ENCODE assay signal across 29 mouse cellular contexts in genomic region chr19:28519296-28519695, GRCm38 (mm10).
DNase-seq lines count a peak whose midpoint lies in the region; ATAC-seq and TF ChIP-seq lines count a peak whose summit lies in the region.
"Had no signal": no experiment of that assay in that cellular context is flagged by ENCODE, and none has a peak within 500 bp of the region (broad histone marks: within the 10 kb centered on the region; RNA-seq: fewer than 3 reads in every experiment).

No protein-coding gene starts in this region.

- peak; percentile 77 for DNase-seq in embryonic facial prominence, embryonic 14.5 days (ENCODE audit: low spot score)
- no peak for DNase-seq in embryonic facial prominence, embryonic 10.5 days (ENCODE audit: low spot score)
- peak; percentile 87 for DNase-seq in kidney, adult 9 months
- no peak for DNase-seq in kidney, postnatal 0 days (ENCODE audit: low spot score)
- peak; percentile 19 for DNase-seq in testis, postnatal 10 days (ENCODE audit: low spot score)
- DNase-seq in cerebellum, adult 9-11 months = no peak
- DNase-seq: adrenal gland, postnatal 14 days; cerebellum, adult 11-12 months; cerebellum, postnatal 14 days; gastrocnemius, postnatal 14 days; heart, postnatal 36 days; liver, embryonic 13.5 days; lung, adult 18-20 months; lung, postnatal 4 days; right cerebral cortex, adult 18-20 months; spleen, adult 18-20 months; thymus, postnatal 14 days had no signal

- WGBS in embryonic facial prominence, embryonic 14.5 days = 80% methylated on average over 3 of the region's 3 CpGs
- 90% methylated on average over 3 of the region's 3 CpGs for WGBS in embryonic facial prominence, embryonic 10.5 days
- 78% methylated on average over 3 of the region's 3 CpGs for WGBS in kidney, embryonic 14.5 days
- WGBS in kidney, postnatal 0 days = 66% methylated on average over 3 of the region's 3 CpGs

- no peaks in the 10 kb centered on the region for H3K36me3 ChIP-seq in embryonic facial prominence, embryonic 14.5 days (ENCODE audit: control insufficient read depth, insufficient read depth, low read length)
- H3K36me3 ChIP-seq in embryonic facial prominence, embryonic 10.5 days (replicated peaks) = no peaks in the 10 kb centered on the region
- H3K36me3 ChIP-seq in kidney, embryonic 14.5 days (ENCODE audit: control insufficient read depth, insufficient read depth, low read length) = no peaks in the 10 kb centered on the region
- H3K36me3 ChIP-seq in kidney, postnatal 0 days (ENCODE audit: insufficient read depth, low read length) = no peaks in the 10 kb centered on the region
- H3K36me3 ChIP-seq: hindbrain, embryonic 12.5 days; limb, embryonic 15.5 days; liver, embryonic 13.5 days; midbrain, embryonic 12.5 days; neural tube, embryonic 12.5 days had no signal

- H3K4me1 ChIP-seq in embryonic facial prominence, embryonic 14.5 days (ENCODE audit: control insufficient read depth, insufficient read depth, low read length) = peaks cover 10% of the 10 kb centered on the region; the same call in 1 of the 2 replicates
- peaks cover 54% of the 10 kb centered on the region for H3K4me1 ChIP-seq in embryonic facial prominence, embryonic 10.5 days
- H3K4me1 ChIP-seq in kidney, embryonic 14.5 days (ENCODE audit: control insufficient read depth, insufficient read depth, low read length) = peaks cover 17% of the 10 kb centered on the region; the same call in 1 of the 2 replicates
- no peaks in the 10 kb centered on the region; the same call in 1 of the 2 replicates for H3K4me1 ChIP-seq in kidney, postnatal 0 days (replicated peaks; ENCODE audit: insufficient read depth, low read length)
- H3K4me1 ChIP-seq: liver, embryonic 13.5 days; megakaryocyte, embryonic 14.5 days had no signal

- H3K9ac ChIP-seq in embryonic facial prominence, embryonic 14.5 days (ENCODE audit: low read depth, low read length) = no peak overlapping the region
- H3K9ac ChIP-seq in kidney, embryonic 14.5 days (ENCODE audit: low read depth, low read length) = no peak overlapping the region
- H3K9ac ChIP-seq in kidney, postnatal 0 days (ENCODE audit: low read depth, low read length) = no peak overlapping the region
- H3K9ac ChIP-seq: hindbrain, embryonic 12.5 days; limb, embryonic 15.5 days; liver, embryonic 13.5 days; midbrain, embryonic 12.5 days; neural tube, embryonic 12.5 days had no signal

- no peaks in the 10 kb centered on the region for H3K27me3 ChIP-seq in embryonic facial prominence, embryonic 14.5 days (replicated peaks; ENCODE audit: control insufficient read depth, insufficient read depth, low read length)
- peaks cover 6% of the 10 kb centered on the region; the same call in 1 of the 2 replicates for H3K27me3 ChIP-seq in embryonic facial prominence, embryonic 10.5 days (replicated peaks; ENCODE audit: low read depth, poor library complexity, severe bottlenecking)
- no peaks in the 10 kb centered on the region for H3K27me3 ChIP-seq in kidney, embryonic 14.5 days (ENCODE audit: control insufficient read depth, insufficient read depth, low read length)
- H3K27me3 ChIP-seq in kidney, postnatal 0 days (ENCODE audit: insufficient read depth, low read length) = no peaks in the 10 kb centered on the region
- H3K27me3 ChIP-seq: hindbrain, embryonic 12.5 days; limb, embryonic 15.5 days; liver, embryonic 13.5 days; megakaryocyte, embryonic 14.5 days; midbrain, embryonic 12.5 days; neural tube, embryonic 12.5 days; Patski had no signal

- H3K27ac ChIP-seq in embryonic facial prominence, embryonic 14.5 days (replicated peaks; ENCODE audit: low read depth, low read length) = no peak overlapping the region
- no peak overlapping the region for H3K27ac ChIP-seq in embryonic facial prominence, embryonic 10.5 days (replicated peaks)
- no peak overlapping the region for H3K27ac ChIP-seq in kidney, embryonic 14.5 days (ENCODE audit: low read depth, low read length)
- H3K27ac ChIP-seq in kidney, postnatal 0 days = peak overlapping the region; percentile 13; the same call in 1 of the 2 replicates
- H3K27ac ChIP-seq: hindbrain, embryonic 12.5 days; layer of hippocampus, adult 2 months; limb, embryonic 15.5 days; liver, embryonic 13.5 days; midbrain, embryonic 12.5 days; neural tube, embryonic 12.5 days had no signal

- no peak for ATAC-seq in embryonic facial prominence, embryonic 14.5 days (ENCODE audit: low read depth)
- ATAC-seq in kidney, embryonic 14.5 days (ENCODE audit: low FRiP score, low TSS enrichment) = no peak
- no peak for ATAC-seq in kidney, postnatal 0 days (replicated peaks; ENCODE audit: low FRiP score, low read depth)
- ATAC-seq: forebrain, embryonic 14.5 days; lung, postnatal 0 days; Patski had no signal

- TF ChIP-seq CTCF in kidney, postnatal 0 days (IDR thresholded peaks at IDR 0.05; ENCODE audit: low read depth) = no peak

- no peaks in the 10 kb centered on the region for H3K9me3 ChIP-seq in embryonic facial prominence, embryonic 14.5 days (ENCODE audit: control insufficient read depth, low read length)
- no peaks in the 10 kb centered on the region for H3K9me3 ChIP-seq in embryonic facial prominence, embryonic 10.5 days
- H3K9me3 ChIP-seq in kidney, embryonic 14.5 days (ENCODE audit: control insufficient read depth, low read length) = no peaks in the 10 kb centered on the region
- H3K9me3 ChIP-seq in kidney, postnatal 0 days (replicated peaks; ENCODE audit: low read length) = no peaks in the 10 kb centered on the region
- H3K9me3 ChIP-seq: hindbrain, embryonic 12.5 days; limb, embryonic 15.5 days; liver, embryonic 13.5 days; midbrain, embryonic 12.5 days; neural tube, embryonic 12.5 days had no signal

- H3K4me3 ChIP-seq in embryonic facial prominence, embryonic 14.5 days (ENCODE audit: low read depth, low read length) = no peak overlapping the region
- H3K4me3 ChIP-seq in embryonic facial prominence, embryonic 10.5 days = no peak overlapping the region
- no peak overlapping the region for H3K4me3 ChIP-seq in kidney, embryonic 14.5 days (ENCODE audit: low read length)
- no peak overlapping the region for H3K4me3 ChIP-seq in kidney, postnatal 0 days (replicated peaks; ENCODE audit: low read depth, low read length)
- H3K4me3 ChIP-seq: hindbrain, embryonic 12.5 days; layer of hippocampus, adult 2 months; limb, embryonic 15.5 days; liver, embryonic 13.5 days; megakaryocyte, embryonic 14.5 days; midbrain, embryonic 12.5 days; myocyte; neural tube, embryonic 12.5 days had no signal

- no peak overlapping the region for H3K4me2 ChIP-seq in embryonic facial prominence, embryonic 14.5 days (ENCODE audit: low read depth, low read length)
- no peak overlapping the region for H3K4me2 ChIP-seq in kidney, embryonic 14.5 days (replicated peaks; ENCODE audit: low read depth, low read length)
- no peak overlapping the region for H3K4me2 ChIP-seq in kidney, postnatal 0 days (ENCODE audit: low read length)
- H3K4me2 ChIP-seq: heart, embryonic 11.5 days; hindbrain, embryonic 12.5 days; limb, embryonic 15.5 days; liver, embryonic 13.5 days; midbrain, embryonic 12.5 days; neural tube, embryonic 12.5 days had no signal

Comparison
In these comparisons a context has a peak if more than half of its experiments do, and no peak if none do; other contexts are left out.
1. DNase-seq: peak in embryonic facial prominence, embryonic 14.5 days (single experiment), kidney, adult 9 months (single experiment) and testis, postnatal 10 days (single experiment); none in embryonic facial prominence, embryonic 10.5 days (single experiment), kidney, postnatal 0 days (single experiment) and cerebellum, adult 9-11 months (single experiment).